Mouse (Mus musculus) intestine, postnatal 0 days (tissue): ENCODE results near the gene Itm2b. TPM values are rescaled to one million over a fixed set of nuclear protein-coding genes. Genes with fewer than 3 reads are reported as not detected.

Experiments used
- ATAC-seq: fragments of 200-750 bp; cut with Nextera tagmentation; 2 replicates; pipeline ENCODE4 v1.8.0; 2017; ENCODE audit warnings: mild to moderate bottlenecking, moderate TSS enrichment, moderate library complexity
- H3K27ac ChIP-seq: fragments of 300-500 bp; sonication (generic); 2 replicates; pipeline ENCODE4 v1.5.1; 2014; ENCODE audit warnings: mild to moderate bottlenecking, low read depth, low read length, moderate library complexity
- H3K27me3 ChIP-seq: fragments of 300-500 bp; sonication (generic); replicated peaks from 2 replicates; pipeline ENCODE4 v1.6.1; 2014; ENCODE audit warnings: low read length, mixed read lengths; ENCODE audit not compliant: control insufficient read depth, insufficient read depth
- H3K36me3 ChIP-seq: fragments of 300-500 bp; sonication (generic); 2 replicates; pipeline ENCODE4 v1.6.1; 2014; ENCODE audit warnings: mild to moderate bottlenecking, moderate library complexity; ENCODE audit not compliant: control insufficient read depth, insufficient read depth
- H3K4me1 ChIP-seq: fragments of 300-500 bp; sonication (generic); replicated peaks from 2 replicates; pipeline ENCODE4 v1.6.1; 2014; ENCODE audit warnings: antibody characterized with exemption, low read length, mixed read lengths; ENCODE audit not compliant: control insufficient read depth, insufficient read depth
- H3K4me2 ChIP-seq: fragments of 300-500 bp; sonication (generic); replicated peaks from 2 replicates; pipeline ENCODE4 v1.6.1; 2014; ENCODE audit warnings: low read depth, mild to moderate bottlenecking, moderate library complexity
- H3K4me3 ChIP-seq: fragments of 300-500 bp; sonication (generic); 2 replicates; pipeline ENCODE4 v1.5.1; 2014; ENCODE audit warnings: low read depth, low read length
- H3K9ac ChIP-seq: fragments of 300-500 bp; sonication (generic); 2 replicates; pipeline ENCODE4 v1.6.1; 2014; ENCODE audit warnings: mild to moderate bottlenecking, low read depth, low read length
- H3K9me3 ChIP-seq: fragments of 300-500 bp; sonication (generic); 2 replicates; pipeline ENCODE4 v1.6.1; 2016; ENCODE audit warnings: mixed run types; ENCODE audit not compliant: control insufficient read depth
- CTCF ChIP-seq: sonication (generic); IDR thresholded peaks from 2 replicates; pipeline ENCODE4 v1.5.1; 2016; ENCODE audit warnings: low read depth, mild to moderate bottlenecking, control low read depth, antibody characterized with exemption, moderate library complexity
- WGBS: fragments of 180-500 bp; shearing (Covaris S2); extraction: QIAGEN DNeasy Blood & Tissue Kit; methylation state at CpG from one replicate; pipeline ENCODE4 v1.1.7; 2014; 5-methylcytosine and 5-hydroxymethylcytosine counted together
- polyA plus RNA-seq: library from polyadenylated mRNA; unstranded; fragments of >200 nt; fragmentation: Nextera tagmentation; extraction: Ambion mirVana; gene quantifications from 2 replicates; pipeline ENCODE4 v1.2.1, GENCODE M21; 2015

Gene Itm2b
- polyA plus RNA-seq, 1 experiment from 2014 or later = 1,587 TPM

GRCm38 (mm10) chr14:73374315-73374890, 10.7 kb downstream of the Itm2b start:
- WGBS = 24% methylated on average over 11 of the region's 11 CpGs
- Histone ChIP-seq H3K36me3 (peaks cover 12% of the 10 kb centered on the region), H3K4me1 (peaks cover 10% of the 10 kb centered on the region; the same call in 1 of the 2 replicates), H3K4me2 (peak overlapping the region; percentile 50), H3K9ac (no peak overlapping the region), H3K9me3 (no peaks in the 10 kb centered on the region), H3K27ac (peak overlapping the region; percentile 88), H3K4me3 (no peak overlapping the region), H3K27me3 (no peaks in the 10 kb centered on the region)
- no peak for TF ChIP-seq CTCF
- ATAC-seq = peak; percentile 79

- Histone ChIP-seq H3K4me2 (peak overlapping the region; percentile 21; the same call in 1 of the 2 replicates), H3K27ac (peak overlapping the region; percentile 88), H3K4me1 (peaks cover 10% of the 10 kb centered on the region; the same call in 1 of the 2 replicates), H3K4me3 (no peak overlapping the region), H3K9ac (peak overlapping the region; percentile 31; the same call in 1 of the 2 replicates), H3K9me3 (no peaks in the 10 kb centered on the region), H3K27me3 (no peaks in the 10 kb centered on the region), H3K36me3 (peaks cover 7% of the 10 kb centered on the region)
- no peak for ATAC-seq
- no peak for TF ChIP-seq CTCF
- WGBS = 44% methylated on average over 8 of the region's 8 CpGs
These were observed 11.5 kb downstream of the Itm2b start for GRCm38 (mm10) chr14:73373606-73374005.

- Histone ChIP-seq H3K4me2 (no peak overlapping the region), H3K9ac (no peak overlapping the region), H3K4me3 (no peak overlapping the region), H3K9me3 (no peaks in the 10 kb centered on the region), H3K27me3 (no peaks in the 10 kb centered on the region), H3K4me1 (0 out of 2 replicates have a peak, but pooled peaks cover 10% of the 10 kb centered on the region), H3K27ac (no peak overlapping the region), H3K36me3 (peaks cover 7% of the 10 kb centered on the region)
- WGBS = 87% methylated on average over 4 of the region's 4 CpGs
- no peak for TF ChIP-seq CTCF
- ATAC-seq = no peak
These were observed 12.1 kb downstream of the Itm2b start for GRCm38 (mm10) chr14:73372990-73373389.

GRCm38 (mm10) chr14:73371577-73371976, 13.5 kb downstream of the Itm2b start:
- TF ChIP-seq CTCF = no peak
- 0 out of 2 replicates have a peak, but pooled peaks cover 10% of the 10 kb centered on the region for H3K4me1 ChIP-seq
- no peaks in the 10 kb centered on the region for H3K27me3 ChIP-seq
- H3K9me3 ChIP-seq = no peaks in the 10 kb centered on the region
- WGBS = 76% methylated on average over 4 of the region's 4 CpGs
- peak overlapping the region; percentile 85 for H3K27ac ChIP-seq
- H3K4me2 ChIP-seq = no peak overlapping the region
- H3K4me3 ChIP-seq = no peak overlapping the region
- ATAC-seq = peak; percentile 23; the same call in 1 of the 2 replicates
- peaks cover 18% of the 10 kb centered on the region for H3K36me3 ChIP-seq
- no peak overlapping the region for H3K9ac ChIP-seq

GRCm38 (mm10) chr14:73370695-73371372, 14.3 kb downstream of the Itm2b start:
- Histone ChIP-seq H3K36me3 (peaks cover 26% of the 10 kb centered on the region), H3K27me3 (no peaks in the 10 kb centered on the region), H3K4me2 (no peak overlapping the region), H3K4me1 (0 out of 2 replicates have a peak, but pooled peaks cover 8% of the 10 kb centered on the region), H3K27ac (peak overlapping the region; percentile 85), H3K4me3 (no peak overlapping the region), H3K9ac (no peak overlapping the region), H3K9me3 (no peaks in the 10 kb centered on the region)
- WGBS = 47% methylated on average over 23 of the region's 23 CpGs
- no peak for TF ChIP-seq CTCF
- ATAC-seq = peak; percentile 84

GRCm38 (mm10) chr14:73370078-73370670, 14.9 kb downstream of the Itm2b start:
- 78% methylated on average over 11 of the region's 11 CpGs for WGBS
- 0 out of 2 replicates have a peak, but pooled peaks cover 4% of the 10 kb centered on the region for H3K4me1 ChIP-seq
- no peak for ATAC-seq
- no peak for TF ChIP-seq CTCF
- H3K4me2 ChIP-seq = no peak overlapping the region; the same call in 1 of the 2 replicates
- peak overlapping the region; percentile 85 for H3K27ac ChIP-seq
- no peaks in the 10 kb centered on the region for H3K27me3 ChIP-seq
- no peaks in the 10 kb centered on the region for H3K9me3 ChIP-seq
- H3K36me3 ChIP-seq = peaks cover 32% of the 10 kb centered on the region
- H3K4me3 ChIP-seq = no peak overlapping the region
- H3K9ac ChIP-seq = no peak overlapping the region
